Mouse (Mus musculus) gastrocnemius, postnatal 4 days (tissue): ENCODE measurements around the gene Ncl. TPM values are rescaled to one million over a fixed set of nuclear protein-coding genes. Genes with fewer than 3 reads are reported as not detected.

Experiments used
- DNase-seq, 2 experiments: peaks; one replicate each; pipeline ENCODE4 v3.0.0; 2021 to 2022; ENCODE audit warnings: low spot score in 2 of 2, mixed read lengths in 2 of 2
- total RNA-seq, 2 experiments: library from RNA; stranded (reverse); gene quantifications; 2 replicates each; pipeline ENCODE4 v1.2.3; 2021

The Ncl gene
- total RNA-seq, 2 experiments from 2014 or later = 185 to 230 TPM

DNA sequence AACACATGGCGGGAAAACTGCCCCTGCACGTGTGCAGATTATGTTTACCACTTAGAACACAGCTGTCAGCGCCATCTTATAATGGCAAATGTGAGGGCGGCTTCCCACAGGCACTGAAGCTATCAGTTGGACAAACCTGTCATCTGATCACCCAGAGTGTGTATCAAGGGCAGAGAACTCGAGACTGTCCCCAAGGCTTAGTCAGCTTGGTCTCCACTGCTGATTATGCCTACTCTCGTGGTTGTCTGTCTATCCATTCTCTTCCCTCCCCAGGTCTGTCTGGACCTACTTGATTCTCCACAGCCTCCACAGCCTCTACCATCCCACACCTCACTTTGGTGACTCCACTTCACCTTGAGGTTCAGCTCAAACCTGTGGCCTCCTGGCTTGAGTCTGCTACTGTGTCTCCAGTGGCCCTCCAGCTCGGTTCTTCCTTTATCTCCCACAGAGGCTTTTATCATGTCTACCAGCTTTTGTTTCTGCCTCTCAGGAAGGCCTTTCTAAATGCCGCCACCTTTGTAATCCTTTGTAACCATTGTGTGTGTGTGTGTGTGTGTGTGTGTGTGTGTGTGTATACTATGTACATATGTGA lies 38.3 kb downstream of the Ncl start:
- no peak for DNase-seq

DNA sequence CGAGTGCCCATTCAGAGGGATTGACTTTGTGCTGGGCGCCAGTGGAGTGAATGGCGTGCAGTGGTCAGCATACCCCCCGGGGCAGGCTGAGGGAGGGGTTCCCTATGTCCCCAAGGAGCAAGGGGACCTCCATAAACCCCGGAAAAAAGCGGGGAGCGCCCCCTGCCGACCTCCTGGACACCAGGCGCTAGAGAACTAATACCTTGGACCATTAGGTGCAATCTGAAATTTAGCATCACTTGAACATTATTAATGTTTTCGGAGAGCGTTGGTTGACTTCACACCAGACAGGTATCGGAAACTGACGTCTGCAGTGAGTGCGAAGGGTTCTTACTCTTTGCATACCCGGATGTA lies 45.5 kb downstream of the Ncl start:
- DNase-seq = no peak

DNA sequence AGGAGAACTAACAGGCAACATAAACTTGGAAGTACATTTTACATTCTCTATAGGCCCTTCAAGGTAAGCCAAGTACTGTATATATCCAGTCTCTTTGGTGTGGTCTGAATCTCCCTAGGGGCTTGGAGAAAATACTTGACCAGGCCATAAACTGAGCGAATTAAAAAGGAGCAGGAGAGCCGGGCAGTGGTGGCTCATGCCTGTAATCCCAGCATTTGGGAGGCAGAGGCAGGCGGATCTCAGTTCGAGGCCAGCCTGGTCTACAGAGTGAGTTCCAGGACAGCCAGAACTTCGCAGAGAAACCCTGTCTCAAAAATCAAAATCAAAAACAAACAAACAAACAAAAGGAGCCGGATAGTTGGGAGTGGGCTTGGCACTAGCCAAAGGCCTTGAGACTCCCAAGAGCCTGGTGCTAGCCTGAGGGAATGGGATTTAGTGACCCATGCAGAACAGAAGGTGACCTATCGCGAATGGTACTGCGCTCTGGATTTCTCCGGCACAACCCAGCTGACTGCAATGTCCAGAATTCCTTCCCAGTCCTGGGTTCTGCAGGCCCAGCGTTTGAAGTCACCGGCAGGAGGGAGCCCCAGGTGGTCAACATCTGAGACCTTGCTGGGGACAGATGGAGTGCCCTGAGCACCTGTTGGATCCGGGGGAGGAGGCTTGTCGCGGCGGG lies 46.0 kb downstream of the Ncl start:
- DNase-seq = no peak

DNA sequence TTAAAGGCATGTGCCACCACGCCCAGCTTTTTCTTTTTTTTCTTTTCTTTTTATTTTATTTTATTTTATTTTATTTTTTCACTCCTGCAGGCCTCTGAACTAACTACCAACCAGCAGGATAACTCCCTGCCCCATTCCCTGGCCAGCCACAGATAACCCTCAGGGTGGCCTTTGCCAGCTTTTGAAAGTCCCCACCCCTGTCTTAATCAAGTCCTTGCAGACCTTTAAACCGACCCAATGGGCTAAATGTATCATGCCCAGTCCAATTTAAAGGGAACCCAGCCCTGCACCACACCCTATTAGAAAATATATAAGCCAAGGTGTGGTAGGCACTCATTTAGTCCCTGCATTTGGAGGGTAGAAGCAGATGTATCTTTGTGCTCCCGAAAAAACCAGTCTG lies 46.9 kb downstream of the Ncl start:
- no peak for DNase-seq

DNA sequence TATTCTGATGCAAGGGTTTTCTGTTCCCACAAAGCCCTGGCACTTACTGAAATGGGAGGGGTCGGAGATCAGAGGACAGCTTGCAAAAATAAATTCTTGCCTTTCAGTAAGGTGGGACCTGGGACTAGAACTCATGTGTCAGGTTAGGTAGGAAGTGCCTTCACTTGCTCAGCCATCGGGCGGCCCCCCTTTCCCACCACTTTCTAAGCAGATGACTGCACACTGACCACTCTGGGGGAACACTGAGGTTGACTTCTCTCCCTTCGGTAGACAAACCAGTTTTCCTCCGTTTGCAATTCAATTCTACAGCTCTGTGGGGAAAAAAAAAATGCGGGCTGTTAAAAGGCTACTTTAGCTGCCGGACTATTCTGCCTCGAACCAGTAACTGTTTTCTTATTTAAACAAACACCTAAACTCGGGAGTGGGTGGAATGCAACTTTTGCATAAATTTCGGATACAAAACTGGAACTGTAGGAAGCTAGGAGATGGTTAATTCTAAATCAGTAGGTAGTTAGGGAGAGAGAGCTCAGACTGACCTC lies 47.7 kb downstream of the Ncl start:
- DNase-seq = no peak

DNA sequence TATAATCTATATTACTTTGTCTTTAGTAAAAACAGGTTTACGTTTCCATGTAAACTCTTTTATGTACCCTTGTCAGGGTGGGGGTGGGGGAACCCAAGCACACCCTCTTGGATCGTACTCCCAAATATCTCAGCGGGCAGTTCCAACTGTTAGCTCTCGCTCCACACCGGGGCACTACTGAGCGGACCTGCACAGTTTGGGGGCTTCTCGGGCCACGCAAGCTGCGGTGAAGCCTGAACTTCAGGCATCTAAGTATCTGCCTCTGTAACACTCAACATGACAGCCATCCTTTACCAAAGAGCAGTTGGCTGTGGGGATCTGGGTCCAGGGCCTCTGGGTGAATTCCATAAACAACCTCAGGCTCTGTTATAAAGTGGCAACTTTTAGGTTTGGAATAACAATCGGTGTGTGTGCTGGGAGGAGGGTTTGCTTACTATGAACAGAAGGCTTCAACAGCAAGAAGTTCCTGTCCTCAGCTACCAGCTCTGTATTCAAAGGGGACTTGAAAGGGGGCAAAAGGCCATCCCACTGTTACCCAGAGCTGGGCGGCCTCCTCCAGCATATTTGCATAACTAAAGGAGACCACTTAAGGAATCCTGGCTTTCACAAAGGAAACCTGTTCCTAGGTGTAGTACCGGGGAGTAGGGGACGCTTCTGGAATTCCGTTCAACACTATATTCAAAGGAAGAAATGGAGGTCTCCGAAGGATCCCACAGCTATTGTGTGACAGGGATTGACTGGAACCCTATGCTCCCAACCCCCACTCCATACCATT lies 48.5 kb downstream of the Ncl start:
- DNase-seq = no peak

DNA sequence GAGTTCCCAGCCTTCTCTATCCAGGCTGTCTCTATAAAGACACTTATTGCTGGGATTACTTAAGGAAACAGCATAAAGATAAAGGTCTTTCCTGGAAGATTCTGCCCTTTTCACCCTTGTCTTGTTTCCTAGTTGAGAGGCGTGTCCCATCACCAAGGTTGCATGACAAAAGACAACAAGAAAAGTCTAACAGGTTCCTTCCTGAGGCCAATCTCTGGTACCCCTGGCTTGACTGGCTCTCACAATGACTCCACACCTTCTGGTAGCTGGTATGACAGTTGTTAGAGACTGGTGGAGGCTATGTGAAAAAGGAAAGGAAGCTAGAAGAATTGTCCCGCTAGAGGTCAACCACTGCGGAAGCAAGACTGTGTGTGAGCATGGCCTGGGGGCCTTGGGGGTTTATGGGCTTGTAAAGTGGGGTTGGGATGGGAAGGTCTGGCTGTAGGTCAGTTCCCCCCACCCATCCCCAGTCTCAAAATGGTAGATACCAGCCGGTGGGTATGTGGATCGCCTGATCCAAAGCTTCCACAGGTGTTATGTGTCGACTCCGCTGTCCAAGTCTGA lies 49.8 kb downstream of the Ncl start:
- DNase-seq = no peak

DNA sequence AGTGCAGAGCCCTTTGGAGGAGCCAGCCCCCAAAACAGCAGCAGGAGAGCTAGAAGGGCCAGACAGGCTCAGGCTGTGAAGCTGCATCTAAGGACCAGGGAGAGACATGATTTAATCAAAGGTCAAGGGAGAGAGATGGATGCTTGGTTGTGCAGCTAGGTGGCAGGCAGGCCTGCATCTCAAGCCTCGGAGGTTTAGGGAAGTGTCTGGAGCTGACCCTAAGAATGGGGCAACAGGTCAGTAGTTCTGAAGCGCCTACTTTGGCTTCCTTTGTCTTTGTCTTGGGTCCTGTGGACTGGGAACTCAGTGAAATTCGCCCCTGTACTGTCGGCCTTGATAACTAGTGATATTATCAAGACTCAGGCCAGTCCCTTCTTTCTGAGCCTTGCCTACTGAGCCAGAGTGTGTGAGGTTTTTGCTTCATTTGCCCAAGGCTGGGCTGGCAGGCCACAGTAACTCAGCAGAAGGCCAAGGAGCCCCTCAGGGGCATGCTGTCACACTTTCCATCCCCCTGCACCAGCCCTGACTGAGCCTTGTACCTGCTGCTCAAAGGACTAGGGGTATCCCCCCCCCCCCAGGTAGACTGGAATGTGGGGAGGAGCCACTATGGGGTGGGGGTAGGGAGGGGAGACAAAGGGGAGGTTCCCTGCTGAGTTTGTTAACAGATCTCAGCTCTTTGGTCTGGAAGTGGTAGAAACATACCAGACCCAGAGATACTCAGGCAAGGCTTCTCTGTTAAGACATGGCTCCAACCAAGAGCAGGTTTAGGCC lies 51.1 kb downstream of the Ncl start:
- no peak for DNase-seq

DNA sequence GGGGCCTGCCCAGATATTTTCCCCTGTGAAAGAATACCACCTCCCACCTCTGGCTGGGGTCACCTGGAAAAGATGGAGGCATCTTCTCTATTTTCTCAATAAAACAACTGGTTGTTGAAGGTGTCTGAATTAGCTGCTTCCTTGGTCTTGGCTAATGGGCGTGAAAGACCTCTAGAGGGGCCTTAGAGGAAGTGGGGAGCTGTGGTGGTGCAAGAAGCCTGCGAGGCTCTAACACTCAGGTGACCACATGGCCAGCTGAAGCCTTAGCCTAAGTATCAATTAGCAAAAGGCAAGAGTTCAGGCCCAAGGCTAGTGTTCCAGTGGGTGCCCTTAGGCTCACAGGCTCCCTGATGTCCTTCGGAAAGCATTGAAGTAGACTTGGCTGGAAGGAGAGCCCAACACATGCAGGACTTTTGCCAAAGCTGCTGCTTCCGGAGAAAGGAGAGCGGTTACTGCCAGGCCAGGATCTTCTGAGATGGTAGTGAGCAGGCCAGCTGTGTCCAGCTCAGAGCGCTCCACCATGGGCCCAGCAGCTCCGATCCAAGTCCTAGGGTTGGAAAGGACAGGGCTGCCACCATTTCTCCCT lies 51.9 kb downstream of the Ncl start:
- DNase-seq = no peak

DNA sequence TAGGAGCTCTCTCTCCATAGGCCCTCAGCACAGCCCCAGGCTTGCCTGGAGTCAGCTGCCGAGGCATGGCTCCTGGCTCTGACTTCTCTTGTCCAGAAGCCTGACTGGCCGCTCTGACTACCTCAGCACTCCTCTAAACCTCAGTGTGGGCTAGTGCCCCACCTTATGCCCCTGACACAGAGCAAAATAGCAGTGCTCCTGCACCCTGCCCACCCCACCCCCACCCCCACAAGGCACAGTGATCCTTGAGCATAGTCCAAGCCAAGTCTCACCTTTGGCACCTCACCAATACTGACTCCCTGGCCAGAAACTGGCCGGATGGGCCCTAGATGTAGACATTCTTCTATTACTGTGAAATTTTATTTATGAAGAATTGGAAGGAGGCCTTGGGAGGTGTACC lies 52.5 kb downstream of the Ncl start:
- no peak for DNase-seq

DNA sequence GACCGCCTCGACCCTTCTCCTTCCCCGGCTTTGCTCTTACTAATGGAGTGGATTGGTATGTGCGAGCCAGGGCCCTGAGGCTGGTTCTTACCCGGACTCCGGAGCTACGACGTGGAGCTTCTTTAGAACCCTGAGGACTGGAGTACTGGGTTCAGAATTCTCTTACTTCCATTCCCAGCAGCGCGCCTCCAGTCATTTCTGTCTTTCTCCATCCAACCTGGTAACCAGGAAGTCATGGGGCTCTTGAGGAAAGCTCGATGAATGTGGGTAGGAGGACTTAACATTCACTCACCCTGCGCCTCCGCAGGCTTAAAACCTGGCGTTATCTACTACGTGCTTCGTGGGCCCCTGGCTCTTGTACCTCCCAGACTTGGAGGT lies 55.3 kb downstream of the Ncl start:
- no peak for DNase-seq

DNA sequence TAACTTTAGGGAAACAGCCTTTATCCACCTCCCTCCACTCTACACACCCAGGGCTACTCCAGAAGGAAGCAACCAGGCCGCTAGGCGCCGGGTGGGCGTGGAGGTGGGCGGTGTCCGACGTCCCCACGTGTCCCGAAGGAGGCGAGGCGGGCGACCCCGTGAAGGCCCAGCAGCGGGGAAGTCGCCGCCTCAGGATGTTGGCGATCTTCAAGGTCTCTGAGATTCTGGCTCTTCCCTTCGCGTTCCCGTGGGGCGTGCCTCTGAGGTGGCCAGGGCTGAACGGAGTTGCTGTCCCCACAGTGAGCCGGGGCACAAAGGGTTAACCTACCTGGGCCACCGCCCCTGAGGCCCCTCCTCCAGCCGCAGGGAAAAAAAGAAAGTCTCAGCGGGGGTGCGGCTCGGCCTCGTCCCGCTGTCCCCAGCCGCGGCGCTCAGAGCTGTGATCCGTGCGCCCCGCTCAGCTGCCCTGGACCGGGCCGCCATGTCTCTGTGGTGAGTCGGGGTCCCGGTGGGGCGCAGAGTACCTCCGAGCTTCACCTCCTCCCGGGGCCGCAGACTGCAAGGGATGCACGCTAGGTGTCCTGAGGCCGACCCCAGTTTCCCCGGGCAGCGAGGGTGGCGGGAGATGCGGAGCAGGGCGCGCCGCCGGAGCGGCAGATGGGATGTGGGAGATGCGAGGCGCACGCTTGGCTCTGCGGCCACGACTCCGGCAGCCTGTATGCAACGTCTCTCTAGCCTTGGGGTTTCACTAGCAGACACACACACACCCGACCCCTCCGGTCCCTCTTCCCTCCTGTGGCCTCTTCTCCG lies 55.9 kb downstream of the Ncl start:
- peak; percentile 53 to 67 for DNase-seq

DNA sequence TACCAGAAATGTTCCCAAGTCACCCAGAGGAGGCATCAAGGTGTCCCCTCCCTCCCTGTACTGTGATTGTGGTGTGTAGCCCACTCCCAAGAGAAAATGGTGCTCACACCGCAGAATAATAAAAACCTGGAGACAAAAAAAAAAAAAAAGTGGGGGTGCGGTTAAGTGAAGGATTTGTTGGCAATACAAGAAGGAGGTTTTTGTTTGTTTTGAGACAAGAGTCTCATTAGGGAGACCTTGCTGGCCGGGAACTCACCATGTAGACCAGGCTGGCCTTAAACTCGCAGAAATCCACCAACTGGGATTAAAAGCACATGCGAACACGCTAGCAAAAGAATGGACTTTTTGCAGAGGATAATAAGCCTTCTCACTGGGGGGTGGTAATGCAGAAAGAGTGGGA lies 56.7 kb downstream of the Ncl start, which contains the start of gene B3gnt7:
B3gnt7 (plus strand) TSS at position 301 of the 400 bp plus-strand sequence.
- no peak for DNase-seq

DNA sequence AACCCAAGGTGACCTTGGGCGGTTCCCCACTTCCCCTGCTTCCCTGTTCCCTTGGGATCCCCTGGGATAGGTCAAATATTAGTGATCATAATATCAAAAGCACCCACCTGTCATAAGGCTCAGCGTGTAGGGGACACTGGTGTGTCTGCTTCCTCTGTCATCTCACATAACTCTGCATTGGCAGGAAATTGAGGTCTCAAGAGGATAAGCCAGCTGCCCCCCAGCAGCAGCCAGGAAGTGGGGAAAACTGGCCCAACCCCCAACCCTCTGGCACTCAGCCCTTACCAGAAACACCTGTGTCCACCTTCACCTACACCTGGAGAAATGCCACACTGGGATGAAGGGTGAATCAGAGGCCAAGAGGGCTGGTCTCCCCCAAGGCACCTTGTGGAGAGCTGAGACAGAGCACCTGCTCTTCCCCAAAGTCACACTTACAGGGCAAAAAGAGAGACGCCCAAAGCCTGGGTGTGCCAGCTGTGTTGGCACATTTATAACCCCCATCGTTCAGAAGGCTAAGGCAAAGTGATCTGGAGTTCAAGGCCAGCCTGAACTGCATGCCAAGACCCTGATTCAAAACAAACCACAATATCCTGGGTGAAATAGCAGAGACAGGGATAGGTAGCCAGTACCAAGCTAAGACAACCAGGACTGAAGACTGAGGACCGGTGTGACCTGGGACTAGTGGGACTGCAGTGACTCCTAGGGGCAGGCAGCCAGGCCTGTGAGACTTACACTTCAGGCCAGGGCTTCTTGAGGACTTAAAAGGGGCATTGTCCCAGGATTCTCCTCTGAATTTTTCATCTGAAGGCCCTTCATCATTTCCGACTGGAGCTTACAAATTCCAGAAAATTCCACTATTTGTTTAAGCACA lies 57.7 kb downstream of the Ncl start:
- DNase-seq = no peak

DNA sequence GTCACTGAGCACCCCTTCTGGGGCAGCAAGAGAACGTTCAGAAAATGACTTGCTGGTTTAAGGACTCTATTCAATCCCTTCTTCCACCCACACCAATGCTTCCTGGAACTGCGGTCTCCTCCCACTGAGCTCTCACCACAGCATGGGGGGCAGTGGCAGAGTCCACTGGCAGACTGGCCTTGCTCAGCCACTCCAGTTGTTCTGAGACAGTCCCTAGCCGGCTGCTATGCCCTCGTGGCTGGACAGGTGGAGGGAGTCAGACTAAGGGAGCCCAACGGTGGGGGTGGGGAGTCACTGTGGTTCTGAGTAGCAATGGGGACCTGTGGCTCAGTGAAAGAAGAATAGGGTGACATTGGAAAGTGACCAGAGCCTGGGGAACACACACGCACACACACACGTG lies 58.5 kb downstream of the Ncl start:
- no peak for DNase-seq

DNA sequence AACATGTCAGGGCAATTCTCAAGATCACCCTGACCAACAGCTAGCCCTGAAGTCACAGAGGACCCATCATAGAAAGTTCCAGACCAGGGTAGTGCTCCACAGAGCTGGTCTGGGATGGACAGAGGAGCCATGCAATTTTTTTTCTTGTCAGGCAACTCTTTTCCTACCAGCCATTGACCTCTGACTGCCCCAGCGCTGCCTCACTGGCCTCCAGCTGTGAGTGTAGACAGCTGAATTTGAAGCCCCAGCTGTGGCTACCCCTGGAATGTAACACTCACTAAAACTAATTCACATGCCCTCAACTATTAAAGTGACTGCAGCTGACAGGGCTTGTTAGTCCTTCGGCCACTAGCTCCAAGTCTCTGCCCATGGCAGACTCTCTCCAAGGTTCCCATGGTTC lies 59.1 kb downstream of the Ncl start:
- DNase-seq = no peak
